Comparison of ENCODE assay signal across 1 mouse cellular context in genomic region chr15:103280817-103281464, GRCm38 (mm10).
A peak's percentile ranks its signal among the peaks of the same experiment; 100 is the strongest.
TF ChIP-seq lines count a peak whose summit lies in the region.

No protein-coding gene starts in this region.

TF ChIP-seq in CH12.LX, 34 proteins besides CTCF, POLR2A, EP300 and RAD21:
- no peak for TF ChIP-seq ZKSCAN1 (IDR thresholded peaks at IDR 0.05; ENCODE audit: borderline replicate concordance, low read depth, low read length)
- peak; percentile 59 for TF ChIP-seq SMC3 (IDR thresholded peaks at IDR 0.05; ENCODE audit: low read depth, low read length)
- no peak for TF ChIP-seq E2F4 (IDR thresholded peaks at IDR 0.05; ENCODE audit: insufficient replicate concordance, low read depth, low read length)
- no peak for TF ChIP-seq MEF2A (IDR thresholded peaks at IDR 0.05; ENCODE audit: borderline replicate concordance, low read depth, low read length)
- no peak for TF ChIP-seq ZC3H11A (IDR thresholded peaks at IDR 0.05; ENCODE audit: low read depth, low read length)
- TF ChIP-seq ETS1 (conservative IDR thresholded peaks at IDR 0.05; ENCODE audit: low read depth, low read length): no peak
- no peak for TF ChIP-seq JUN (IDR thresholded peaks at IDR 0.05; ENCODE audit: insufficient read depth, low read depth, low read length)
- no peak for TF ChIP-seq ZNF384 (IDR thresholded peaks at IDR 0.05; ENCODE audit: low read depth, low read length)
- TF ChIP-seq USF2 (conservative IDR thresholded peaks at IDR 0.05; ENCODE audit: low read depth, low read length): no peak
